Mouse (Mus musculus): Measurements from ENCODE around the gene Prkaa1.
"Not testable (repeated sequence)": the region's sequence is repeated elsewhere in the genome, so short reads cannot be mapped to it uniquely, and the experiment has no call there.

The Prkaa1 gene

DNA sequence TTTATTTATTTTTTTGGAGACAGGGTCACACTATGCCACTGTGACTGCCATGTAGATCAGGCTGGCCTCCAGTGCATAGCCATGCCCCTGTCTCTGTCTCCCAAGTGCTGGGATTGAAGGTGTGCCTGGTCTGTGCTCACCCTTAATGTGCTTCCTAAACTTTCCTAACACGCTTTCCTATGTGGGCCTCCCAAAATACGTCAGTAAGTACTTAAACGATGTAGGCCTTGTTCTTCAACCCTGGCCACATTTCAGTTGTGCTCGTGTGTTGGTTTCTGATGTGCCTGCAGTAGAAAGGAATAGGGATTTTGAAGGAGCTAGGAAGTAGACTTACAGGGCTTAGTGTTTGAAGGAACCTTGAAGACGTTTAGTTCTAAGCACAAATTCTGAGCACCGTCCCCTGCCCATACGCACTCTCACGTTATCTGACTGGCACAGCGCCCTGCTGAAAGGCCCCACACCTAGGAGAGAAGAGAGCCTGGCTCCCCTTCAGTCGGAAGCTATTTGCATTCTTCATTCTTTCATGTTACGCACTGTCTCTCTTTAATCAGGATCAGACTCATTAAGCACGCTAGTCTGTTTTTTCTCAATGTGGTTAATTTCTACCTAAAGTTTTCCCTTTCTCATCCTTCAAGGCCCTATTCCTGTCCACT, 21.6 kb downstream of the Prkaa1 start:
- DNase-seq (ENCODE audit: low read depth, low spot score): no peak

- DNase-seq (ENCODE audit: low read depth, low spot score): no peak
Observed at GRCm38 (mm10) chr15:5173217-5173820, 29.7 kb downstream of the Prkaa1 start.

- DNase-seq (ENCODE audit: low read depth, low spot score): peak; percentile 33
Observed at GRCm38 (mm10) chr15:5184668-5185330, 41.1 kb downstream of the Prkaa1 start.

- DNase-seq (ENCODE audit: low read depth, low spot score): peak; percentile 70
Observed at GRCm38 (mm10) chr15:5185366-5186292, 42.0 kb downstream of the Prkaa1 start, which contains the start of gene Ttc33. Gene Ttc33, plus strand, starts transcription at chr15:5185525.

DNA sequence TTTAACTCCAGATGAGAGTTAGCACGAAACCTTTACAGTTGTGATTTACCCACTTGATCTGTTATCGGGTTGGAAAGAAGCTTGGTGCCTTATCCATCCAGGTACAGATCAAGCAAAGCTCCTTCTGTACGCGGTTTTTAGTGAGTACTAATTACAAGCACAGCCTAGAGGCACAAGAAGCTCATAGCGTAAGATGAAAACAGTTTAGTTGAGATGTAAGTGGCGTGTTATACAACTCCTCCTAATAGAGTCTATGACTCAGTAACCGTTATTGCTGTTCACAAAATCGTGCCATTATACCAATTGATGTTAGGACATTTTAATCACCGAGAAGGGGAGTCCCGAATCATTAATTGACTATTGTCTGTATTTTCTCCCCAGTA, 42.6 kb downstream of the Prkaa1 start:
- DNase-seq (ENCODE audit: low read depth, low spot score): no peak

- peak; percentile 34 for DNase-seq (ENCODE audit: low read depth, low spot score)
Observed at GRCm38 (mm10) chr15:5187116-5187515, 43.5 kb downstream of the Prkaa1 start.

DNA sequence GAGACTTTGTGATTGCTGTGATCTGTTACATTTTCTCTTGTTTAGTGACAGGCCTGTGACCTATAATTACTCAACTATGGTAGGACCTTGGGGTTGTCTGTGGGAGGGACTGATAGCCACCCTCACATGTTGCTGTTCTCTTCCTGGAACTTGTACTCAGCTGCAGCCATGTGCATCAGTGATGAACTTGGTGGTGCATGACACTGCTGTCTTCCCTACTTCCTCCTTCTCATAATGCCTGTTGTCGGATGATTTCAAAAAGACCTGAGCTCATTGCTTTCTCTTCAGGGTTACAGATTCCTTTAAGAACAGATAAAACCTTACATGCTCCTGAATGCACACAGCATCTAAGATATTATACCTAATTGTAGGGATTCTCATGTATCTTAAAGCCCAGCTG, 44.4 kb downstream of the Prkaa1 start:
- DNase-seq (ENCODE audit: low read depth, low spot score): no peak

DNA sequence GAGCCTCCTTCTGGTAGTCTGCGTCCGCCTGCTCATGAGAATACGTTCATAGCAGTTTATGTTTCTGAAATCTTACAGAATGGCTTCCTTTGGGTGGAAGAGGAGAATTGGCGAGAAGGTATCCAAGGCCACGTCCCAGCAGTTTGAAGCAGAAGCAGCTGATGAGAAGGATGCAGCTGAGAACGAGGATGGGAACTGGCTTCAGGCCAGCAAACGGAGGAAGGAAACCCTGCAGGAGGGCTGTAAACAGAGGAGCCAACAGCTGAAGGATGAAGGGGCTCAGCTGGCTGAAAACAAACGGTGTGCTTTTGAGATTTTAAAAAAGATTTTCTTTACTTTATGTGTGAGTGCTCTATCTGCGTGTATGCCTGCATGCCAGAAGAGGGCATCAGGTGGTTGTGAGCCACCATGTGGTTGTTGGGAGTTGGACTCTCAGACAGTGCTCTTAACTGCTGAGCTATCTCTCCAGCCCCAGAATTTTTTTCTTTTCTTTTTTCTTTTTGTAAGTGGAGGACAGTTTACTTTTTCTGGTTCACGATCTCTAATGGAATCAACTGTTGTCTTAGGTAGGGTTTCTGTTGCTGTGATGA, 45.9 kb downstream of the Prkaa1 start:
- DNase-seq (ENCODE audit: low read depth, low spot score): no peak

GRCm38 (mm10) chr15:5193833-5194232, 50.2 kb downstream of the Prkaa1 start:
- DNase-seq (ENCODE audit: low read depth, low spot score): peak; percentile 27

- DNase-seq (ENCODE audit: low read depth, low spot score): no peak
Observed at GRCm38 (mm10) chr15:5194446-5194845, 50.8 kb downstream of the Prkaa1 start.

DNA sequence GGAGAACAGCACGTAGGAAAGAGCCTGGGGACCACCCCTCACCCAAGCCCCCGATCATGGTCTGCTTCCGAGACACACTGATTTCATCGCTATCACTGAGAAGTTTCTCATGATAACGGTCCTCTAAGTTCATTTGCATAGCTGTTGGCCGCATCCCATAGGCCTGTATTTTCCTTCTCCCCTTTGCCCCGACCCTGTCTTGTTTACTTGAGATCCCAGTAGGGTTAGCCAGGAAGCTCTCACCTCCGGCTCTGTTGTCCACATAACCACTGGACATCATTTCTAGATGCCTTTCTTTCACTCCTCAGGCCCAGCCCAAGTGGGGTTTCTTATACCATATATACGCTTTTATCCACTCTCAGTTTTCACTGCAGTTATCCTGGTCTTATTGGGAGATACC, 51.3 kb downstream of the Prkaa1 start:
- DNase-seq (ENCODE audit: low read depth, low spot score): no peak

GRCm38 (mm10) chr15:5195987-5196514, 52.4 kb downstream of the Prkaa1 start:
- no peak for DNase-seq (ENCODE audit: low read depth, low spot score)

- no peak for DNase-seq (ENCODE audit: low read depth, low spot score)
Observed at GRCm38 (mm10) chr15:5196691-5197090, 53.0 kb downstream of the Prkaa1 start.

GRCm38 (mm10) chr15:5205222-5205621, 61.6 kb downstream of the Prkaa1 start:
- DNase-seq (ENCODE audit: low read depth, low spot score): no peak

GRCm38 (mm10) chr15:5209116-5209515, 65.5 kb downstream of the Prkaa1 start:
- no peak for DNase-seq (ENCODE audit: low read depth, low spot score)

GRCm38 (mm10) chr15:5220491-5220890, 76.8 kb downstream of the Prkaa1 start:
- DNase-seq (ENCODE audit: low read depth, low spot score): no peak

DNA sequence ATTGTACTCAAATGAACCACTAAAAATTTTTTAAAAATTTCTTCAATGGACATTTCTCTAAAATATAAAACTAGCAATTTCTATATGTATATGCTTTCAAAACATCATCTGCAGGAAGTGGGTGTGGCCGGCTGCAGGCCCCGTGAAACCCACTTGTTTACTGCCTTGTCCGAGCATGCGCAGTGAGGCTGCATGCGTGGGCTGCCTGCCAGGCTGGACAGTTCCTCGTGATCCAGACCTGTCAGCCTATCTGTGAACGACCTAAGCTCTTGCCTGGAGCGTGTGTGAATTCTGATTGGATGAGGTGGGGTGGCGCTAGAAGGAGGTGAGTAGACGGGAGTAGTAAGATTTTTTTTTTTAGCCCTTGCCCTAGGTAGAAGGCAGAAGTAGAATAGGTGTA, 87.1 kb downstream of the Prkaa1 start:
- DNase-seq (ENCODE audit: low read depth, low spot score): not testable (repeated sequence)

All from CD4-positive helper T cell, adult 2 months (primary cell).